Mouse (Mus musculus): ENCODE measurements at regions not wholly inside any gene's neighbourhood (a gene's known extent, or its start where the extent isn't known, plus 50 kb on each side); places are given as distances from the start of the nearest gene placed in this dataset.
A peak's percentile ranks its signal among the peaks of the same experiment; 100 is the strongest.

GRCm38 (mm10) chr13:30085446-30085845 is 50.8 kb upstream of the Mboat1 start:
- ATAC-seq, result peak; percentile 15

GRCm38 (mm10) chr13:30085005-30085404 is 51.3 kb upstream of the Mboat1 start:
- ATAC-seq, result peak; percentile 99

- ATAC-seq, result no peak
These were observed 51.9 kb upstream of the Mboat1 start for GRCm38 (mm10) chr13:30084386-30084785.

GRCm38 (mm10) chr13:30083949-30084348 is 52.3 kb upstream of the Mboat1 start:
- ATAC-seq, result no peak

GRCm38 (mm10) chr13:30082761-30083160 is 53.5 kb upstream of the Mboat1 start:
- ATAC-seq, result no peak

GRCm38 (mm10) chr13:30080705-30081474 is 55.4 kb upstream of the Mboat1 start:
- no peak for ATAC-seq

GRCm38 (mm10) chr13:30074517-30075064 is 61.7 kb upstream of the Mboat1 start:
- no peak for ATAC-seq

- ATAC-seq, result no peak
These were observed 62.2 kb upstream of the Mboat1 start for GRCm38 (mm10) chr13:30074069-30074468.

GRCm38 (mm10) chr13:30069397-30069796 is 66.9 kb upstream of the Mboat1 start:
- no peak for ATAC-seq

GRCm38 (mm10) chr13:30067581-30068375 is 68.5 kb upstream of the Mboat1 start:
- ATAC-seq, result no peak

- ATAC-seq, result no peak
These were observed 70.8 kb upstream of the Mboat1 start for GRCm38 (mm10) chr13:30065520-30065919.

- no peak for ATAC-seq
These were observed 72.5 kb upstream of the Mboat1 start for GRCm38 (mm10) chr13:30063741-30064140.

- no peak for ATAC-seq
These were observed 74.0 kb upstream of the Mboat1 start for GRCm38 (mm10) chr13:30062285-30062684.

- no peak for ATAC-seq
These were observed 69.3 kb upstream of the E2f3 start for GRCm38 (mm10) chr13:30055141-30055645.

GRCm38 (mm10) chr13:30051891-30052550 is 66.2 kb upstream of the E2f3 start:
- no peak for ATAC-seq

- ATAC-seq, result no peak
These were observed 65.1 kb upstream of the E2f3 start for GRCm38 (mm10) chr13:30050745-30051508.

- ATAC-seq, result no peak
These were observed 62.5 kb upstream of the E2f3 start for GRCm38 (mm10) chr13:30048260-30048859.

- no peak for ATAC-seq
These were observed 60.8 kb upstream of the E2f3 start for GRCm38 (mm10) chr13:30046504-30047169.

GRCm38 (mm10) chr13:30046061-30046460 is 60.2 kb upstream of the E2f3 start:
- ATAC-seq, result no peak

GRCm38 (mm10) chr13:30045225-30045624 is 59.4 kb upstream of the E2f3 start:
- peak; percentile 27 for ATAC-seq

GRCm38 (mm10) chr13:30044790-30045189 is 58.9 kb upstream of the E2f3 start:
- ATAC-seq, result no peak

Data from CD4-positive, CD25-positive, alpha-beta regulatory T cell, adult 4 months (primary cell).